Mouse (Mus musculus) olfactory bulb, adult 2 months (tissue): ENCODE results near the gene Lsg1. TPM values are rescaled to one million over a fixed set of nuclear protein-coding genes. Genes with fewer than 3 reads are reported as not detected.

ENCODE experiments used
- H3K27ac ChIP-seq: fragments of 200-500 bp; 2 replicates; pipeline ENCODE4 v1.5.1; 2012; ENCODE audit warnings: low read depth, low read length; ENCODE audit not compliant: insufficient read depth
- H3K4me1 ChIP-seq: fragments of 200-500 bp; 2 replicates; pipeline ENCODE4 v1.6.1; 2012; ENCODE audit warnings: low read length; ENCODE audit not compliant: control insufficient read depth, insufficient read depth
- H3K4me3 ChIP-seq: fragments of 200-500 bp; 2 replicates; pipeline ENCODE4 v1.5.1; 2012; ENCODE audit warnings: mild to moderate bottlenecking, low read depth, low read length, moderate library complexity; ENCODE audit not compliant: insufficient read depth
- CTCF ChIP-seq: fragments of 200-500 bp; IDR thresholded peaks from 2 replicates; pipeline ENCODE4 v1.5.1; 2012; ENCODE audit warnings: low read depth, mild to moderate bottlenecking, low read length, moderate library complexity; ENCODE audit not compliant: insufficient read depth
- POLR2A ChIP-seq: fragments of 200-500 bp; IDR thresholded peaks from 2 replicates; pipeline ENCODE4 v1.6.1; 2012; ENCODE audit warnings: mild to moderate bottlenecking, low read depth, low read length, moderate library complexity; ENCODE audit not compliant: insufficient read depth
- WGBS: fragments of 180-500 bp; shearing (Covaris S2); methylation state at CpG from one replicate; pipeline ENCODE4 v1.1.7; 2018; 5-methylcytosine and 5-hydroxymethylcytosine counted together
- polyA plus RNA-seq: library from polyadenylated mRNA; stranded (reverse); fragments of >200 nt; gene quantifications from 2 replicates; pipeline ENCODE4 v1.2.4, GENCODE M21; 2012; ENCODE audit warnings: low replicate concordance; ENCODE audit not compliant: missing spikeins, insufficient read depth, insufficient read length

Gene Lsg1
- polyA plus RNA-seq, 1 experiment = not detected

GRCm38 (mm10) chr16:30510504-30511451 lies 76.6 kb downstream of the Lsg1 start:
- H3K4me1 ChIP-seq = peaks cover 16% of the 10 kb centered on the region
- peak overlapping the region; percentile 88 for H3K27ac ChIP-seq
- TF ChIP-seq POLR2A = peak; percentile 74
- no peak for TF ChIP-seq CTCF
- 2% methylated on average over 44 of the region's 44 CpGs for WGBS
- peak overlapping the region; percentile 76 for H3K4me3 ChIP-seq

Other genes starting within 250 kb of the Lsg1 start
- 63.3 and 284 TPM in 2 replicates for gene Atp13a3, start 181.6 kb downstream of the Lsg1 start, polyA plus RNA-seq
- not detected in 2 replicates for gene Tmem44, start 36.8 kb downstream of the Lsg1 start, polyA plus RNA-seq
- gene Fam43a, start 12.1 kb upstream of the Lsg1 start, polyA plus RNA-seq = not detected in 2 replicates